Mouse (Mus musculus): ENCODE data around the gene Hist2h2ab. TPM values are rescaled to one million over a fixed set of nuclear protein-coding genes. Genes with fewer than 3 reads are reported as not detected.

Gene Hist2h2ab
- total and polyA plus RNA-seq, 2 experiments from 2014 or later: 41.6 TPM; not detected in 1

GRCm38 (mm10) chr3:96228828-96229227 is 9.2 kb downstream of the Hist2h2ab start:
- DNase-seq (ENCODE audit: low spot score) (no peak), ATAC-seq (ENCODE audit: insufficient read depth, low read depth) (no peak)
- WGBS: 56% methylated on average over 2 of the region's 2 CpGs
- TF ChIP-seq EP300 (IDR thresholded peaks at IDR 0.05; ENCODE audit: low read depth): no peak
- no peak for TF ChIP-seq CTCF (IDR thresholded peaks at IDR 0.05; ENCODE audit: low read depth)
- Histone ChIP-seq H3K9ac (replicated peaks; ENCODE audit: low read depth, low read length) (no peak overlapping the region), H3K4me3 (ENCODE audit: low read depth, low read length) (no peak overlapping the region), H3K36me3 (replicated peaks; ENCODE audit: control insufficient read depth, insufficient read depth, low read length) (no peaks in the 10 kb centered on the region), H3K4me2 (ENCODE audit: low read depth, low read length) (no peak overlapping the region), H3K4me1 (ENCODE audit: control insufficient read depth, insufficient read depth) (peaks cover 12% of the 10 kb centered on the region; the same call in 1 of the 2 replicates), H3K27me3 (ENCODE audit: control insufficient read depth, insufficient read depth, low read length) (no peaks in the 10 kb centered on the region), H3K27ac (ENCODE audit: low read depth) (no peak overlapping the region), H3K9me3 (replicated peaks; ENCODE audit: control insufficient read depth, low read length) (no peaks in the 10 kb centered on the region)

- DNase-seq (ENCODE audit: low spot score): no peak
- no peak overlapping the region for H3K4me2 ChIP-seq (ENCODE audit: low read depth, low read length)
- H3K4me1 ChIP-seq (ENCODE audit: control insufficient read depth, insufficient read depth): 0 out of 2 replicates have a peak, but pooled peaks cover under 1% of the 10 kb centered on the region
- no peak overlapping the region for H3K4me3 ChIP-seq (ENCODE audit: low read depth, low read length)
- no peaks in the 10 kb centered on the region for H3K9me3 ChIP-seq (replicated peaks; ENCODE audit: control insufficient read depth, low read length)
- TF ChIP-seq EP300 (IDR thresholded peaks at IDR 0.05; ENCODE audit: low read depth): no peak
- TF ChIP-seq CTCF (IDR thresholded peaks at IDR 0.05; ENCODE audit: low read depth): no peak
- no peak for ATAC-seq (ENCODE audit: insufficient read depth, low read depth)
- no peaks in the 10 kb centered on the region for H3K36me3 ChIP-seq (replicated peaks; ENCODE audit: control insufficient read depth, insufficient read depth, low read length)
- H3K9ac ChIP-seq (replicated peaks; ENCODE audit: low read depth, low read length): no peak overlapping the region
- H3K27me3 ChIP-seq (ENCODE audit: control insufficient read depth, insufficient read depth, low read length): no peaks in the 10 kb centered on the region
- WGBS: 67% methylated on average over 2 of the region's 2 CpGs
- no peak overlapping the region for H3K27ac ChIP-seq (ENCODE audit: low read depth)
Observed at GRCm38 (mm10) chr3:96230404-96230803, 10.7 kb downstream of the Hist2h2ab start.

- H3K4me2 ChIP-seq (ENCODE audit: low read depth, low read length): no peak overlapping the region
- H3K27ac ChIP-seq (ENCODE audit: low read depth): no peak overlapping the region
- H3K4me1 ChIP-seq (ENCODE audit: control insufficient read depth, insufficient read depth): no peaks in the 10 kb centered on the region
- TF ChIP-seq EP300 (IDR thresholded peaks at IDR 0.05; ENCODE audit: low read depth): no peak
- no peak for TF ChIP-seq CTCF (IDR thresholded peaks at IDR 0.05; ENCODE audit: low read depth)
- ATAC-seq (ENCODE audit: insufficient read depth, low read depth): 0 out of 2 replicates have a peak, but pooled peaks have one; percentile 22
- H3K4me3 ChIP-seq (ENCODE audit: low read depth, low read length): no peak overlapping the region
- no peak overlapping the region for H3K9ac ChIP-seq (replicated peaks; ENCODE audit: low read depth, low read length)
- no peaks in the 10 kb centered on the region for H3K27me3 ChIP-seq (ENCODE audit: control insufficient read depth, insufficient read depth, low read length)
- 57% methylated on average over 4 of the region's 4 CpGs for WGBS
- no peaks in the 10 kb centered on the region for H3K36me3 ChIP-seq (replicated peaks; ENCODE audit: control insufficient read depth, insufficient read depth, low read length)
- no peaks in the 10 kb centered on the region for H3K9me3 ChIP-seq (replicated peaks; ENCODE audit: control insufficient read depth, low read length)
- no peak for DNase-seq (ENCODE audit: low spot score)
Observed at GRCm38 (mm10) chr3:96230910-96231757, 11.5 kb downstream of the Hist2h2ab start.

- Histone ChIP-seq H3K27me3 (ENCODE audit: control insufficient read depth, insufficient read depth, low read length) (no peaks in the 10 kb centered on the region), H3K4me1 (ENCODE audit: control insufficient read depth, insufficient read depth) (no peaks in the 10 kb centered on the region), H3K4me3 (ENCODE audit: low read depth, low read length) (no peak overlapping the region), H3K9ac (replicated peaks; ENCODE audit: low read depth, low read length) (no peak overlapping the region), H3K36me3 (replicated peaks; ENCODE audit: control insufficient read depth, insufficient read depth, low read length) (no peaks in the 10 kb centered on the region), H3K9me3 (replicated peaks; ENCODE audit: control insufficient read depth, low read length) (no peaks in the 10 kb centered on the region), H3K4me2 (ENCODE audit: low read depth, low read length) (no peak overlapping the region), H3K27ac (ENCODE audit: low read depth) (no peak overlapping the region)
- ATAC-seq (ENCODE audit: insufficient read depth, low read depth) (no peak), DNase-seq (ENCODE audit: low spot score) (no peak)
- TF ChIP-seq EP300 (IDR thresholded peaks at IDR 0.05; ENCODE audit: low read depth): no peak
- TF ChIP-seq CTCF (IDR thresholded peaks at IDR 0.05; ENCODE audit: low read depth): no peak
- 30% methylated on average over 2 of the region's 2 CpGs for WGBS
Observed at GRCm38 (mm10) chr3:96231758-96232120, 12.1 kb downstream of the Hist2h2ab start.

GRCm38 (mm10) chr3:96234914-96235313 is 15.2 kb downstream of the Hist2h2ab start:
- no peak overlapping the region for H3K4me3 ChIP-seq (ENCODE audit: low read depth, low read length)
- no peak for TF ChIP-seq EP300 (IDR thresholded peaks at IDR 0.05; ENCODE audit: low read depth)
- no peak for TF ChIP-seq CTCF (IDR thresholded peaks at IDR 0.05; ENCODE audit: low read depth)

More at GRCm38 (mm10) chr3:96234914-96235313, 15.2 kb downstream of the Hist2h2ab start:
- ATAC-seq (ENCODE audit: insufficient read depth, low read depth) (no peak), DNase-seq (ENCODE audit: low spot score) (no peak)
- Histone ChIP-seq H3K9ac (replicated peaks; ENCODE audit: low read depth, low read length) (no peak overlapping the region), H3K4me2 (ENCODE audit: low read depth, low read length) (no peak overlapping the region), H3K9me3 (replicated peaks; ENCODE audit: control insufficient read depth, low read length) (no peaks in the 10 kb centered on the region), H3K27ac (ENCODE audit: low read depth) (no peak overlapping the region), H3K27me3 (ENCODE audit: control insufficient read depth, insufficient read depth, low read length) (no peaks in the 10 kb centered on the region), H3K36me3 (replicated peaks; ENCODE audit: control insufficient read depth, insufficient read depth, low read length) (no peaks in the 10 kb centered on the region), H3K4me1 (ENCODE audit: control insufficient read depth, insufficient read depth) (peaks cover 10% of the 10 kb centered on the region; the same call in 1 of the 2 replicates)
- WGBS: 85% methylated on average over 2 of the region's 2 CpGs
